Mouse (Mus musculus): ENCODE measurements at regions not wholly inside any gene's neighbourhood (a gene's known extent, or its start where the extent isn't known, plus 50 kb on each side); places are given as distances from the start of the nearest gene placed in this dataset.

DNA sequence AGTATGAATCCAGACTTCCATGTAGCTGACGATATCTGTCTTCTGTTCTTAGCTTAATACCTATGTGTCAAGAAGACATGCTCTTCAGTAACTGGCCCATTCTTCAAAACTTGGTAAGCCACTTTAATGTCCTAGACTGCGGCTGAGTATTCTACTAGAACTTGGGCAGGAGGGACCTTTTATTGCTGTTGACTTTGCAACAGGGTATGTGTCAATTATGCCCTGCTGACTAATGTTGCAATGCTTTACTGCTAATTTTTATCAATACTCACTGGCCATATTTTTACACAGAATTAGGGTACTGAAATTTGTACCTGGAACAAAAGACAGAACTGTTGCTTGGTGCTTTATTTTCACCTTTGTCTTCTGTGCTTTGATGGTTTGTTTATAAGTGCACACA is 746.9 kb downstream of the Ppargc1a start:
- Histone ChIP-seq H3K4me1 (replicated peaks; ENCODE audit: control insufficient read depth, insufficient read depth) (no peaks in the 10 kb centered on the region), H3K4me2 (replicated peaks; ENCODE audit: low read depth) (no peak overlapping the region), H3K4me3 (ENCODE audit: low read depth, low read length) (no peak overlapping the region), H3K27ac (replicated peaks) (no peak overlapping the region), H3K27me3 (ENCODE audit: control insufficient read depth, insufficient read depth, low read length) (no peaks in the 10 kb centered on the region), H3K9ac (ENCODE audit: low read length) (no peak overlapping the region), H3K9me3 (ENCODE audit: control insufficient read depth, low read length) (no peaks in the 10 kb centered on the region), H3K36me3 (ENCODE audit: control insufficient read depth, insufficient read depth, low read length) (no peaks in the 10 kb centered on the region)
- ATAC-seq (ENCODE audit: low FRiP score, low TSS enrichment) (no peak), DNase-seq (ENCODE audit: low spot score) (no peak)
- WGBS = 73% methylated on average over 2 of the region's 2 CpGs
- TF ChIP-seq CTCF (IDR thresholded peaks at IDR 0.05; ENCODE audit: low read depth) (no peak), EP300 (optimal IDR thresholded peaks at IDR 0.05) (no peak)

DNA sequence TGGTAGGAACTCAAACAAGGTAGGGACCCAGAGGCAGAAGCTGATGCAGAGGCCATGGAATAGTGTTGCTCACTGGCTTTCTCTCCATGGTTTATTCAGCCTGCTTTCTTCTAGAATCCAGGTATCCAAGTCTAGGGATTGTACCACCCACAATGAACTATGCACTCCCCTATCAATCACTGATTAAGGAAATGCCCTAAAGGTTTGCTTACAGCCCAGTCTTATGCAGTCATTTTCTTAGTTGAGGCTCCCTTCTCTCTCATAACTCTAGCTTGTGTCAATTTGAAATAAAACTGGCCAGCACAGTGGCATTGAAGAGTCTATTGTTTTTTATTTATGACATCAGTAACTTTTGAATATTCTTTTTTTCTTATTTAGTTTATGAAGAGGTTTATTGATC is 747.6 kb downstream of the Ppargc1a start:
- no peaks in the 10 kb centered on the region for H3K27me3 ChIP-seq (ENCODE audit: control insufficient read depth, insufficient read depth, low read length)
- ATAC-seq (ENCODE audit: low FRiP score, low TSS enrichment) = no peak
- DNase-seq (ENCODE audit: low spot score) = no peak

DNA sequence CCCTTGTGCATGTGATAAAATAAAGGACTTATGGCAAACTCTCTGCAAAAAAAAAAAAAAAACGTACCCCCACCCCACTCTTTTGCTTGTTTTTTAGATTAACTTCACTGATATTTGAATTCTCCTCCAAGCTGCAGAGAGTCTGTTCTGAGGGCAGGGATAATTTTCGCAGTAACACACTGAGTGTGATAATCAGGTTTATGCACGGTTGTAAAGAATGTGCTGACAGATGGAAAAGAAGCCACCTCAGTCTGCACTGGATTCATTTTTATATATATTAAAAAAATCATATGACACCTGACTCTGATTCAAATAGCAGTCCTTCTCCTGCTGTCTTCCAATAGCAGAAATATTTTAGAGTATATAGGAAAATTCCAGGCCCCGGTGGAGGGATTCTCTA is 736.5 kb upstream of the Adgra3 start:
- H3K27me3 ChIP-seq (ENCODE audit: control insufficient read depth, insufficient read depth, low read length) = no peaks in the 10 kb centered on the region
- H3K4me1 ChIP-seq (replicated peaks; ENCODE audit: control insufficient read depth, insufficient read depth) = no peaks in the 10 kb centered on the region
- H3K4me2 ChIP-seq (replicated peaks; ENCODE audit: low read depth) = no peak overlapping the region
- no peaks in the 10 kb centered on the region for H3K9me3 ChIP-seq (ENCODE audit: control insufficient read depth, low read length)
- H3K9ac ChIP-seq (ENCODE audit: low read length) = no peak overlapping the region
- H3K4me3 ChIP-seq (ENCODE audit: low read depth, low read length) = no peak overlapping the region
- no peak overlapping the region for H3K27ac ChIP-seq (replicated peaks)
- TF ChIP-seq CTCF (IDR thresholded peaks at IDR 0.05; ENCODE audit: low read depth) (no peak), EP300 (optimal IDR thresholded peaks at IDR 0.05) (no peak)
- DNase-seq (ENCODE audit: low spot score) (no peak), ATAC-seq (ENCODE audit: low FRiP score, low TSS enrichment) (no peak)
- H3K36me3 ChIP-seq (ENCODE audit: control insufficient read depth, insufficient read depth, low read length) = no peaks in the 10 kb centered on the region
- 53% methylated on average over 4 of the region's 4 CpGs for WGBS

More for the DNA sequence above, 747.6 kb downstream of the Ppargc1a start:
- H3K9me3 ChIP-seq (ENCODE audit: control insufficient read depth, low read length) = no peaks in the 10 kb centered on the region
- no peak overlapping the region for H3K27ac ChIP-seq (replicated peaks)
- TF ChIP-seq CTCF (IDR thresholded peaks at IDR 0.05; ENCODE audit: low read depth) (no peak), EP300 (optimal IDR thresholded peaks at IDR 0.05) (no peak)
- no peak overlapping the region for H3K9ac ChIP-seq (ENCODE audit: low read length)
- no peaks in the 10 kb centered on the region for H3K4me1 ChIP-seq (replicated peaks; ENCODE audit: control insufficient read depth, insufficient read depth)
- no peaks in the 10 kb centered on the region for H3K36me3 ChIP-seq (ENCODE audit: control insufficient read depth, insufficient read depth, low read length)
- H3K4me2 ChIP-seq (replicated peaks; ENCODE audit: low read depth) = no peak overlapping the region
- no peak overlapping the region for H3K4me3 ChIP-seq (ENCODE audit: low read depth, low read length)

DNA sequence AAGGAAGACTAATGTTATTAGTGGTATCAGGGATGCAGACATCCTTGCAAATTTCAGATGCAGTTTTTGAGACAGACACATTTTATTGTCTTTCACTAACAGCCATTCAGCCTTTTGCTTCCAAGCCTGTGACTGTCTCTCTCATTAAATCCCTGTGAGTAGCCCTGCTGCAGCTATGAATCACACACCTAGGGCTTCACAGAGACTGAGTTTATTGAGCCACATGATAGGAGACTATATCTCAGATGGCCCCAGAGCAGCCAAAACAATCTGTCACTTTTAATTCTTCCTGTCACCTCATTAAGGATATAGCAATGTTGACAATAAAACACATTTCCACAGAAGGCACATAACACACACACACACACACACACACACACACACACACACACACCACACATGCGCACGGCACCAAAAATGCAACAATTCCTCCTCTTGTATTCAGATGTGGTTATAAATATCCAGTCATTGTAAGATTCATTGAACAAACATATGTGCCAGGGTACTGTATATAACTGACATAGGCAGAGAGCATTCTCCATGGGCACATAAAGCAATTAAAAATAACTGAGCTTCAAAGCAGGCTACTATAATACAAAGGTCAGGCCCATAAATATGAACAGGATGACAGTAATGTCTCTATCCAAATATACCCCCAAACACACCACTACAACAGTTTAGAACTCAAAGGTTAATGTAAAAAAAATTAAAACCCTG is 735.8 kb upstream of the Adgra3 start:
- Histone ChIP-seq H3K36me3 (ENCODE audit: control insufficient read depth, insufficient read depth, low read length) (no peaks in the 10 kb centered on the region), H3K4me3 (ENCODE audit: low read depth, low read length) (no peak overlapping the region), H3K27me3 (ENCODE audit: control insufficient read depth, insufficient read depth, low read length) (no peaks in the 10 kb centered on the region), H3K9me3 (ENCODE audit: control insufficient read depth, low read length) (no peaks in the 10 kb centered on the region), H3K9ac (ENCODE audit: low read length) (no peak overlapping the region), H3K27ac (replicated peaks) (no peak overlapping the region), H3K4me1 (replicated peaks; ENCODE audit: control insufficient read depth, insufficient read depth) (no peaks in the 10 kb centered on the region), H3K4me2 (replicated peaks; ENCODE audit: low read depth) (no peak overlapping the region)
- WGBS = 66% methylated on average over 2 of the region's 2 CpGs
- TF ChIP-seq EP300 (optimal IDR thresholded peaks at IDR 0.05) (no peak), CTCF (IDR thresholded peaks at IDR 0.05; ENCODE audit: low read depth) (no peak)
- no peak for DNase-seq (ENCODE audit: low spot score)
- no peak for ATAC-seq (ENCODE audit: low FRiP score, low TSS enrichment)

DNA sequence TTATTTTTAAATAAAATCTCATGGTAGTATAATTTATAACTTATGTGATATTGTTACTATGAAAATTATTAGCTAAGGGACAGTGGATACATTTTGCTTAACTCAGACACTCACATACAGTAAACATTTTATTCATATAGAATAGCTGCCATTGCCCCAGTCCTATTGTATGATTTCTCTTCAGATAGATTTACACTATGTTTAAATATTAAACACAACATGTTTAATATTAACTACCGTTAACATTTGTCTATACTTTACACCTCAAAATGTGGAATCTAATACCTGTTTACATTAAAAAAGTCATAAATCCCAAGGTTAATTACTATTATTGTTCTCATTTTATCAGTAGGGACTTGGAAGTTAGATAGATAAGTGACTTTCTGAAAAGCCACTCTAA is 734.8 kb upstream of the Adgra3 start:
- DNase-seq (ENCODE audit: low spot score) = no peak
- Histone ChIP-seq H3K36me3 (ENCODE audit: control insufficient read depth, insufficient read depth, low read length) (no peaks in the 10 kb centered on the region), H3K9me3 (ENCODE audit: control insufficient read depth, low read length) (no peaks in the 10 kb centered on the region), H3K27ac (replicated peaks) (no peak overlapping the region), H3K4me1 (replicated peaks; ENCODE audit: control insufficient read depth, insufficient read depth) (no peaks in the 10 kb centered on the region), H3K27me3 (ENCODE audit: control insufficient read depth, insufficient read depth, low read length) (no peaks in the 10 kb centered on the region), H3K4me2 (replicated peaks; ENCODE audit: low read depth) (no peak overlapping the region), H3K4me3 (ENCODE audit: low read depth, low read length) (no peak overlapping the region), H3K9ac (ENCODE audit: low read length) (no peak overlapping the region)
- ATAC-seq (ENCODE audit: low FRiP score, low TSS enrichment) = no peak
- TF ChIP-seq EP300 (optimal IDR thresholded peaks at IDR 0.05) = no peak
- no peak for TF ChIP-seq CTCF (IDR thresholded peaks at IDR 0.05; ENCODE audit: low read depth)
- 39% methylated on average over 1 of the region's 1 CpGs for WGBS

DNA sequence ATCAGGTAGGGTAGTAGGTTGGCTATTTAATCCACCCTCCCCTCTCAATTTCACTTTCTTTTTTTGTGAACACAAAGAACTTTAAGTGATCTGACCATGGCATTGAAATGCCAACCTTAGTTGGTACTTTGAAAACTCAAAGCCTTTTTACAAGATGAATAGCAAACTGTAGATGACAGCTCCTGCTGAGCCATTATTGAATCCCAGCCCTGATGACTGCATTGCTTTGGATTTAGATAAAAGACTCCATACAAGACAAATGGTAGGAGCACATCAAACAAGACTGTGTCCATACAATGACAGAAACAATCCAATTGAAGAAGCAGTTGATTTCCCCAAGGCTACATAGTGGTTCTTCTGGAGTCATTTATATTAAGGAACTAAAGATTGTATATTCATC is 726.5 kb upstream of the Adgra3 start:
- no peak overlapping the region for H3K27ac ChIP-seq (replicated peaks)
- TF ChIP-seq EP300 (optimal IDR thresholded peaks at IDR 0.05) (no peak), CTCF (IDR thresholded peaks at IDR 0.05; ENCODE audit: low read depth) (no peak)
- H3K4me3 ChIP-seq (ENCODE audit: low read depth, low read length) = no peak overlapping the region
- no peak overlapping the region for H3K9ac ChIP-seq (ENCODE audit: low read length)
- DNase-seq (ENCODE audit: low spot score) (no peak), ATAC-seq (ENCODE audit: low FRiP score, low TSS enrichment) (no peak)
- no peaks in the 10 kb centered on the region for H3K27me3 ChIP-seq (ENCODE audit: control insufficient read depth, insufficient read depth, low read length)
- no peaks in the 10 kb centered on the region for H3K4me1 ChIP-seq (replicated peaks; ENCODE audit: control insufficient read depth, insufficient read depth)
- H3K36me3 ChIP-seq (ENCODE audit: control insufficient read depth, insufficient read depth, low read length) = no peaks in the 10 kb centered on the region
- no peaks in the 10 kb centered on the region for H3K9me3 ChIP-seq (ENCODE audit: control insufficient read depth, low read length)
- no peak overlapping the region for H3K4me2 ChIP-seq (replicated peaks; ENCODE audit: low read depth)

Data from stomach, postnatal 0 days (tissue).